Mouse (Mus musculus): ENCODE data around the gene Kif13a. TPM values are rescaled to one million over a fixed set of nuclear protein-coding genes. Genes with fewer than 3 reads are reported as not detected.
A peak's percentile ranks its signal among the peaks of the same experiment; 100 is the strongest.

Kif13a gene
- polyA plus RNA-seq, 1 experiment from 2014 or later = 11.9 TPM

GRCm38 (mm10) chr13:46898411-46898810, 31.3 kb downstream of the Kif13a start:
- 35% methylated on average over 11 of the region's 11 CpGs for WGBS
- Histone ChIP-seq H3K9me3 (no peaks in the 10 kb centered on the region), H3K27ac (no peak overlapping the region), H3K4me2 (peak overlapping the region; percentile 10; the same call in 1 of the 2 replicates), H3K4me3 (no peak overlapping the region), H3K4me1 (peaks cover 10% of the 10 kb centered on the region; the same call in 1 of the 2 replicates), H3K27me3 (replicated peaks) (no peaks in the 10 kb centered on the region), H3K9ac (no peak overlapping the region), H3K36me3 (replicated peaks) (no peaks in the 10 kb centered on the region)
- no peak for ATAC-seq (replicated peaks)

GRCm38 (mm10) chr13:46892380-46892779, 37.3 kb downstream of the Kif13a start:
- H3K9me3 ChIP-seq = no peaks in the 10 kb centered on the region
- H3K27ac ChIP-seq = no peak overlapping the region
- 0 out of 2 replicates have a peak, but pooled peaks have one; percentile 20 for ATAC-seq (replicated peaks)
- no peak overlapping the region for H3K4me3 ChIP-seq
- H3K27me3 ChIP-seq (replicated peaks) = no peaks in the 10 kb centered on the region
- H3K4me2 ChIP-seq = no peak overlapping the region
- WGBS = 61% methylated on average over 4 of the region's 4 CpGs
- H3K4me1 ChIP-seq = peaks cover 8% of the 10 kb centered on the region
- no peak overlapping the region for H3K9ac ChIP-seq
- H3K36me3 ChIP-seq (replicated peaks) = no peaks in the 10 kb centered on the region

- Histone ChIP-seq H3K36me3 (replicated peaks) (no peaks in the 10 kb centered on the region), H3K9me3 (no peaks in the 10 kb centered on the region), H3K4me2 (no peak overlapping the region), H3K4me1 (peaks cover 9% of the 10 kb centered on the region), H3K27me3 (replicated peaks) (no peaks in the 10 kb centered on the region), H3K9ac (no peak overlapping the region), H3K27ac (peak overlapping the region; percentile 46), H3K4me3 (no peak overlapping the region)
- 73% methylated on average over 12 of the region's 12 CpGs for WGBS
- ATAC-seq (replicated peaks) = no peak
These were observed 41.5 kb downstream of the Kif13a start for GRCm38 (mm10) chr13:46888150-46888683.

- H3K36me3 ChIP-seq (replicated peaks) = no peaks in the 10 kb centered on the region
- H3K27me3 ChIP-seq (replicated peaks) = no peaks in the 10 kb centered on the region
- H3K27ac ChIP-seq = no peak overlapping the region
- no peak overlapping the region for H3K4me2 ChIP-seq
- H3K4me3 ChIP-seq = no peak overlapping the region
- no peak for ATAC-seq (replicated peaks)
- peaks cover 9% of the 10 kb centered on the region for H3K4me1 ChIP-seq
- H3K9ac ChIP-seq = no peak overlapping the region
- H3K9me3 ChIP-seq = no peaks in the 10 kb centered on the region
- 91% methylated on average over 10 of the region's 10 CpGs for WGBS
These were observed 43.0 kb downstream of the Kif13a start for GRCm38 (mm10) chr13:46886497-46887261.

- 78% methylated on average over 5 of the region's 5 CpGs for WGBS
- H3K9ac ChIP-seq = no peak overlapping the region
- no peak overlapping the region for H3K27ac ChIP-seq
- ATAC-seq (replicated peaks) = no peak
- no peak overlapping the region for H3K4me2 ChIP-seq
- no peak overlapping the region for H3K4me3 ChIP-seq
- peaks cover 9% of the 10 kb centered on the region for H3K4me1 ChIP-seq
- H3K36me3 ChIP-seq (replicated peaks) = no peaks in the 10 kb centered on the region
- H3K27me3 ChIP-seq (replicated peaks) = no peaks in the 10 kb centered on the region
- no peaks in the 10 kb centered on the region for H3K9me3 ChIP-seq
These were observed 44.0 kb downstream of the Kif13a start for GRCm38 (mm10) chr13:46885759-46886060.

- ATAC-seq (replicated peaks) = no peak
- no peak overlapping the region for H3K4me2 ChIP-seq
- no peaks in the 10 kb centered on the region for H3K9me3 ChIP-seq
- no peak overlapping the region for H3K9ac ChIP-seq
- no peaks in the 10 kb centered on the region for H3K36me3 ChIP-seq (replicated peaks)
- H3K4me3 ChIP-seq = no peak overlapping the region
- peaks cover 9% of the 10 kb centered on the region for H3K4me1 ChIP-seq
- H3K27ac ChIP-seq = no peak overlapping the region
- WGBS = 84% methylated on average over 26 of the region's 26 CpGs
- no peaks in the 10 kb centered on the region for H3K27me3 ChIP-seq (replicated peaks)
These were observed 44.5 kb downstream of the Kif13a start for GRCm38 (mm10) chr13:46884898-46885758.

GRCm38 (mm10) chr13:46883976-46884375, 45.7 kb downstream of the Kif13a start:
- ATAC-seq (replicated peaks) = no peak
- WGBS = 95% methylated on average over 3 of the region's 3 CpGs
- Histone ChIP-seq H3K9ac (no peak overlapping the region), H3K36me3 (replicated peaks) (no peaks in the 10 kb centered on the region), H3K27me3 (replicated peaks) (no peaks in the 10 kb centered on the region), H3K4me3 (no peak overlapping the region), H3K4me1 (peaks cover 9% of the 10 kb centered on the region), H3K27ac (no peak overlapping the region), H3K4me2 (no peak overlapping the region), H3K9me3 (no peaks in the 10 kb centered on the region)

GRCm38 (mm10) chr13:46883381-46883780, 46.3 kb downstream of the Kif13a start:
- 88% methylated on average over 10 of the region's 10 CpGs for WGBS
- H3K9ac ChIP-seq = no peak overlapping the region
- no peaks in the 10 kb centered on the region for H3K9me3 ChIP-seq
- peaks cover 9% of the 10 kb centered on the region for H3K4me1 ChIP-seq
- ATAC-seq (replicated peaks) = no peak
- H3K27me3 ChIP-seq (replicated peaks) = no peaks in the 10 kb centered on the region
- H3K4me3 ChIP-seq = no peak overlapping the region
- no peak overlapping the region for H3K4me2 ChIP-seq
- no peak overlapping the region for H3K27ac ChIP-seq
- no peaks in the 10 kb centered on the region for H3K36me3 ChIP-seq (replicated peaks)

- H3K4me1 ChIP-seq = no peaks in the 10 kb centered on the region
- no peak overlapping the region for H3K4me3 ChIP-seq
- no peak overlapping the region for H3K4me2 ChIP-seq
- 45% methylated on average over 14 of the region's 14 CpGs for WGBS
- H3K36me3 ChIP-seq (replicated peaks) = no peaks in the 10 kb centered on the region
- H3K9me3 ChIP-seq = no peaks in the 10 kb centered on the region
- ATAC-seq (replicated peaks) = no peak
- no peaks in the 10 kb centered on the region for H3K27me3 ChIP-seq (replicated peaks)
- no peak overlapping the region for H3K27ac ChIP-seq
- H3K9ac ChIP-seq = no peak overlapping the region
These were observed 48.9 kb downstream of the Kif13a start for GRCm38 (mm10) chr13:46880736-46881135.

- H3K4me2 ChIP-seq = no peak overlapping the region
- ATAC-seq (replicated peaks) = no peak
- no peaks in the 10 kb centered on the region for H3K36me3 ChIP-seq (replicated peaks)
- no peak overlapping the region for H3K4me3 ChIP-seq
- H3K9me3 ChIP-seq = no peaks in the 10 kb centered on the region
- H3K27ac ChIP-seq = no peak overlapping the region
- H3K4me1 ChIP-seq = no peaks in the 10 kb centered on the region
- no peaks in the 10 kb centered on the region for H3K27me3 ChIP-seq (replicated peaks)
- 83% methylated on average over 6 of the region's 6 CpGs for WGBS
- H3K9ac ChIP-seq = no peak overlapping the region
These were observed 49.4 kb downstream of the Kif13a start for GRCm38 (mm10) chr13:46880243-46880642.

GRCm38 (mm10) chr13:46877049-46877448, 52.6 kb downstream of the Kif13a start:
- no peak overlapping the region for H3K4me2 ChIP-seq
- H3K27ac ChIP-seq = no peak overlapping the region
- peaks cover 8% of the 10 kb centered on the region for H3K4me1 ChIP-seq
- H3K9me3 ChIP-seq = no peaks in the 10 kb centered on the region
- no peak for ATAC-seq (replicated peaks)
- WGBS = 92% methylated on average over 4 of the region's 4 CpGs
- no peaks in the 10 kb centered on the region for H3K27me3 ChIP-seq (replicated peaks)
- no peak overlapping the region for H3K4me3 ChIP-seq
- no peak overlapping the region for H3K9ac ChIP-seq
- H3K36me3 ChIP-seq (replicated peaks) = no peaks in the 10 kb centered on the region

- WGBS = 80% methylated on average over 6 of the region's 6 CpGs
These were observed 54.3 kb downstream of the Kif13a start for GRCm38 (mm10) chr13:46875377-46875776.

More at GRCm38 (mm10) chr13:46875377-46875776, 54.3 kb downstream of the Kif13a start:
- no peaks in the 10 kb centered on the region for H3K9me3 ChIP-seq
- no peak overlapping the region for H3K9ac ChIP-seq
- no peak overlapping the region for H3K4me2 ChIP-seq
- H3K27ac ChIP-seq = no peak overlapping the region
- H3K4me3 ChIP-seq = no peak overlapping the region
- H3K4me1 ChIP-seq = peaks cover 13% of the 10 kb centered on the region
- H3K27me3 ChIP-seq (replicated peaks) = no peaks in the 10 kb centered on the region
- no peaks in the 10 kb centered on the region for H3K36me3 ChIP-seq (replicated peaks)
- no peak for ATAC-seq (replicated peaks)
